Mouse (Mus musculus) embryonic stem cell, embryonic (primary cell): ENCODE measurements around the gene Olfr59.

ENCODE experiments used
- CTCF ChIA-PET, 4 experiments: fragments of 300-600 bp in 2 of 4; fragments of 350-600 bp in 2 of 4; sonication (Branson Sonifier 250); formaldehyde crosslinking; loops; one replicate each; lab custom pipeline; 2022; ENCODE audit warnings: inconsistent platforms in 2 of 4; lab: Charles Lee
- POLR2A ChIA-PET, 4 experiments: fragments of 300-600 bp in 2 of 4; fragments of 350-600 bp in 2 of 4; sonication (Branson Sonifier 250); formaldehyde crosslinking; loops; one replicate each; lab custom pipeline; 2022; ENCODE audit warnings: antibody characterized with exemption in 4 of 4, inconsistent platforms in 1 of 4; lab: Charles Lee

The Olfr59 gene

GRCm38 (mm10) chr11:74283436-74283835 is at the start of gene Olfr59:
Olfr59 (plus strand) TSS chr11:74283736.
- CTCF ChIA-PET: no interaction called here
- POLR2A ChIA-PET: no interaction called here

GRCm38 (mm10) chr11:74241201-74241600 is 42.3 kb upstream of the Olfr59 start:
- POLR2A ChIA-PET: no interaction called here
- CTCF ChIA-PET: no interaction called here

GRCm38 (mm10) chr11:74259508-74259907 is 24.0 kb upstream of the Olfr59 start, which contains the start of gene Olfr406:
Olfr406 (plus strand) TSS chr11:74259808.
- CTCF ChIA-PET: no interaction called here

GRCm38 (mm10) chr11:74287256-74287655 is 3.7 kb downstream of the Olfr59 start:
- ChIA-PET POLR2A (no interaction called here), CTCF (no interaction called here)

More at GRCm38 (mm10) chr11:74259508-74259907, 24.0 kb upstream of the Olfr59 start, which contains the start of gene Olfr406:
- POLR2A ChIA-PET: no interaction called here

- ChIA-PET CTCF (no interaction called here), POLR2A (no interaction called here)
Observed at GRCm38 (mm10) chr11:74326044-74326443, 42.5 kb downstream of the Olfr59 start.

DNA sequence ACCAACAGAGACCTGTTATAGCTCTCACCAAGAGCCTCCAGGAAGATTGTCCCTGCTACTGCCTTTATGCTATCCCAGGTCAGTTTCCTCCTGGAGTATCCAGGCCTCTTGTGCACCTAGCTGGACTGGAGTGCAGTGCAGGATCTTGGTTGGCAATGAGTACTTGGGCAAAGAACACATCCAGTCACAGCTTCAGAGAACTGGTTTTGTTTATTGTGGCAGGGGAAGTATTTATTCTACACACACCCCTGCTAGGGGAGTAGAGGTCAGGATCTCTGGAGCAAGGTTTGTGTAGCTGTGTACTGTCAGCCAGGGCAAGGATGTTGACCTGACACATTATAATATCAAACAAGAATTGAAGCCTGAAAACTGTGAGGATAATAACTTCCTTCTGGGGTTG is 45.2 kb downstream of the Olfr59 start:
- ChIA-PET CTCF (no interaction called here), POLR2A (no interaction called here)

DNA sequence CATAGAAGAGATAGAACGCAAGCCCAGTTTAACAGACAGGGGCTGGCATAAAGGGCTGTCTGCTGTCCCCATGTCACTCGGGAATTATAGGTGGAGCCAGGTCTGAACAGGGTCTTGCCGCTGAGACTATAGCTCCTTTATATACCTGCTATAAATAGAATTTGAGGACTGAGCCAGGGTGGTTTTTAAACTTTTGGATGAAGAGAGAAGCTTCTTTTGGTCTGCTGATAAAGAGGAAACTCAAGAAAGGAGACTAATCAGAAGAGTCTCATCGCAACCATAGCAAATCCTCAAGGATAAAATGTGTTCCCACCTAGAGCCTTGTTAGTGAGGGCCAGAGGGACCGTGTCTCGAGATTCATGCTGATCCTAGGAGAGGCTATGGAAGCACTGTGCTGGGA is 54.4 kb downstream of the Olfr59 start, which contains the start of gene Olfr410:
Gene Olfr410 (minus strand): TSS at position 101 of the 400 bp plus-strand sequence.
- ChIA-PET POLR2A (no interaction called here), CTCF (interaction anchor here in 1 of 4 experiments (0.6 kb wide), 1 partner anchor 305 kb away, joined by 4 read pairs; no protein-coding TSS in a partner anchor)
